Mouse (Mus musculus) spleen, adult 2 months (tissue): ENCODE data around the gene Mrrf.

Source experiments
- CTCF ChIP-seq: fragments of 200-500 bp; IDR thresholded peaks from 2 replicates; pipeline ENCODE4 v1.5.1; 2011; ENCODE audit warnings: mild to moderate bottlenecking, inconsistent platforms; ENCODE audit not compliant: insufficient read depth, insufficient read length, insufficient replicate concordance; ENCODE audit errors: extremely low read depth
- POLR2A ChIP-seq: fragments of 200-500 bp; IDR thresholded peaks from 2 replicates; pipeline ENCODE4 v1.6.1; 2011; ENCODE audit warnings: low read depth, low read length, inconsistent platforms

DNA sequence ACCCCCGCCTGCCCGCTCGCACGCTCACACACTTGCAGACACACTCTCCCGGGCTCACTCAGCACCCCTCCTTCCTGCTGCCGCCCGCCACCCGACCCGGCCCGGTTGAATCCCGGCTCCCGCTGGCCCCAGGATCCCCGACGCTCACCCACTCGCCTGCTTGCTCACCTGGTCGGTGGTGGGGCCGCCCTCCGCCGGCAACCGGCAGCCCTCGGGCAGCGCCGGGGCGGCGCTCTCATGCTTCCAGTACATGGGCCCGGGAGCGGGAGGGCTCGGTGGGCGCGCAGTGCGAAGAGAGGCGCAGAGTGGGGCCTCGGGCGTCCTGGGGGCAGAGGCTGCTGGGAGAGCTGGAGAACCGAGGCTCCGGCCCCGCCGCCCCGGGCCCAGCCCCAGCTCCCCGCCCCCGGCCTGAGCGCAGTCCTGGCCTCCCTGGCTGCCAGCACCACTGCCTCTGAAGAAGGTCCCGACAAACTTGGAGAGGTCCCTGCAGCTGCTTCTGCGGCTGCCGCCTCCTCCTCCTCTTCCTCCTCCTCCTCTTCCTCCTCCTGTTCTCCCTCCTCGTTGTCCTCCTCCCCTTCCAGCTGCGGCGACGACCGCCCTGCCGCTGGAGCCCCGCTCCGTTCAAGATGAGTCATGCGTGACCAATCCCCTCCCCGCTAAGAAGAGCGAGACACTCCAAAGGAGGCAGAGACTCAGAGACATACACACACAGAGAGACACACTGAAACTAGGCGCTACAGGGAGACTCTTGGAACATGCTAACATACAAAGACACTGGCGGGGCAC lies 31.0 kb upstream of the Mrrf start, which contains the start of gene Lhx6:
- TF ChIP-seq POLR2A (no peak), CTCF (no peak)
